Mouse (Mus musculus) embryonic facial prominence, embryonic 11.5 days (tissue): ENCODE measurements around the gene Dnajc28. TPM values are rescaled to one million over a fixed set of nuclear protein-coding genes. Genes with fewer than 3 reads are reported as not detected.

Experiments used
- ATAC-seq: fragments of 200-750 bp; cut with Nextera tagmentation; replicated peaks from 2 replicates; pipeline ENCODE4 v1.8.0; 2017; ENCODE audit warnings: low read depth; ENCODE audit not compliant: insufficient number of reproducible peaks, low FRiP score, low TSS enrichment
- DNase-seq: peaks from one replicate; pipeline ENCODE4 v3.0.0-alpha.2; 2015; ENCODE audit warnings: low spot score
- H3K27ac ChIP-seq: fragments of 300-500 bp; sonication (generic); replicated peaks from 2 replicates; pipeline ENCODE4 v1.5.1; 2014; ENCODE audit warnings: mild to moderate bottlenecking, low read depth, low read length, control low read depth
- H3K27me3 ChIP-seq: fragments of 300-500 bp; sonication (generic); 2 replicates; pipeline ENCODE4 v1.6.1; 2014; ENCODE audit warnings: mild to moderate bottlenecking, low read length, moderate library complexity, mixed read lengths; ENCODE audit not compliant: control insufficient read depth, insufficient read depth
- H3K36me3 ChIP-seq: fragments of 300-500 bp; sonication (generic); replicated peaks from 2 replicates; pipeline ENCODE4 v1.6.1; 2014; ENCODE audit warnings: low read depth, mild to moderate bottlenecking, low read length, moderate library complexity, mixed read lengths; ENCODE audit not compliant: control insufficient read depth, insufficient read depth
- H3K4me1 ChIP-seq: fragments of 300-500 bp; sonication (generic); 2 replicates; pipeline ENCODE4 v1.6.1; 2014; ENCODE audit warnings: low read length, mixed read lengths; ENCODE audit not compliant: control insufficient read depth, insufficient read depth
- H3K4me2 ChIP-seq: fragments of 300-500 bp; sonication (generic); 2 replicates; pipeline ENCODE4 v1.6.1; 2014; ENCODE audit warnings: low read depth, mild to moderate bottlenecking, control low read depth, low read length, moderate library complexity
- H3K4me3 ChIP-seq: fragments of 300-500 bp; sonication (generic); 2 replicates; pipeline ENCODE4 v1.5.1; 2014; ENCODE audit warnings: low read depth, low read length, control low read depth
- H3K9ac ChIP-seq: fragments of 300-500 bp; sonication (generic); replicated peaks from 2 replicates; pipeline ENCODE4 v1.6.1; 2014; ENCODE audit warnings: mild to moderate bottlenecking, control low read depth, low read length
- H3K9me3 ChIP-seq: fragments of 300-500 bp; sonication (generic); replicated peaks from 2 replicates; pipeline ENCODE4 v1.6.1; 2016; ENCODE audit warnings: mild to moderate bottlenecking, low read length, inconsistent platforms, mixed read lengths; ENCODE audit not compliant: control insufficient read depth
- WGBS: fragments of 180-500 bp; shearing (Covaris S2); extraction: QIAGEN DNeasy Blood & Tissue Kit; methylation state at CpG from one replicate; pipeline ENCODE4 v1.1.7; 2014; 5-methylcytosine and 5-hydroxymethylcytosine counted together
- polyA plus RNA-seq: library from polyadenylated mRNA; unstranded; fragments of >200 nt; fragmentation: Nextera tagmentation; extraction: Ambion mirVana; gene quantifications from 2 replicates; pipeline ENCODE4 v1.2.1, GENCODE M21; 2014

Dnajc28 gene
- 3.5 and 4.7 TPM in 2 replicates for polyA plus RNA-seq

GRCm38 (mm10) chr16:91618511-91619501, at the start of gene Dnajc28:
Dnajc28 (minus strand) TSS chr16:91619026.
- WGBS: 9% methylated on average over 39 of the region's 39 CpGs
- ATAC-seq: peak; percentile 85
- no peak within 1 kb of the TSS for H3K27ac ChIP-seq

DNA sequence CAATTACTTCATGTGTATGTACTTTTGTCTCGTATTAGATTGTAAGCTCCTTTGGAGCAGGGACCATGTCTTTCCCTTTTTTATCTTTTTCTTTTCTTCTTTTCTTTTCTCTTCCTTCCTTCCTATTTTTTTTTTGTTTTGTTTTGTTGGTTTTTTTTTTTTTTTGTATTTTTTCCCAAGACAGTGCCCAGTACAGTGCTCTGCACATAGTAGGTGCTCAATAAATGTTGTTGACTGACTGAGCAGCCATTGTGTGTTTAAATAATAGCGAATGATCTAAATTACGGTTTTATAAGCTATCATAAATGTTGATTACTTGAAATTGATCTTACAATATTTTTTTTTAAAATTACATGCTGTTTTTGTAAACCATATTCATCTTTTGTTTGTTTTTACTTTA, 45.0 kb upstream of the Dnajc28 start:
- Histone ChIP-seq H3K36me3 (peaks cover 32% of the 10 kb centered on the region), H3K27ac (no peak overlapping the region), H3K4me2 (no peak overlapping the region), H3K9ac (no peak overlapping the region), H3K4me3 (no peak overlapping the region), H3K4me1 (no peaks in the 10 kb centered on the region), H3K27me3 (no peaks in the 10 kb centered on the region), H3K9me3 (no peaks in the 10 kb centered on the region)
- ATAC-seq: no peak
- no peak for DNase-seq
- 94% methylated on average over 3 of the region's 3 CpGs for WGBS

More at GRCm38 (mm10) chr16:91618511-91619501, at the start of gene Dnajc28:
- Histone ChIP-seq H3K4me2 (peak within 1 kb of the TSS; percentile 87), H3K36me3 (peaks cover 2% of the 10 kb centered on the region), H3K9ac (peak within 1 kb of the TSS; percentile 66), H3K9me3 (no peaks in the 10 kb centered on the region), H3K27me3 (no peaks in the 10 kb centered on the region), H3K4me1 (no peaks in the 10 kb centered on the region), H3K4me3 (peak within 1 kb of the TSS; percentile 66)
- peak; percentile 88 for DNase-seq

DNA sequence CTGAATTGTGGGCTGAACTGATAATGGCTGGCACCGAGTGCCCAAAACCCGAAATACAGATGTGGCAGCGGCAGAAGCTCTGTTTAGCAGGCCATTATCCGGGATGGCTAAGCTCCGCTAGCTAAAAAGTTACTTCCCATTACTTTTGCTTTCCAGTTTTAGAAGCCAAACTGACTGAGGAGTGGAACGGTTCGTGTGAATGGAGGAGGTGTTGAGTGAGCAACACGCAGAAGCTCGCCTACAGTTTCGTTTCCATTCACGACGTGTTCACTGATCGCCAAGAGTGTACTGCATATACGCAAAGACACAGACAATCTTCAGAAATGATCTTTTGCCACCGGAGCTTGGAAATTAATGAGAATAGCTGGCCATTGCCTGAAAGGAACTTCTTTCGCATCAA, 43.5 kb upstream of the Dnajc28 start:
- WGBS: 96% methylated on average over 16 of the region's 16 CpGs
- no peaks in the 10 kb centered on the region for H3K9me3 ChIP-seq
- DNase-seq: no peak
- H3K4me3 ChIP-seq: no peak overlapping the region
- H3K27me3 ChIP-seq: no peaks in the 10 kb centered on the region
- no peaks in the 10 kb centered on the region for H3K4me1 ChIP-seq
- no peak overlapping the region for H3K27ac ChIP-seq
- no peak for ATAC-seq
- H3K9ac ChIP-seq: no peak overlapping the region
- H3K36me3 ChIP-seq: peaks cover 47% of the 10 kb centered on the region
- H3K4me2 ChIP-seq: no peak overlapping the region

DNA sequence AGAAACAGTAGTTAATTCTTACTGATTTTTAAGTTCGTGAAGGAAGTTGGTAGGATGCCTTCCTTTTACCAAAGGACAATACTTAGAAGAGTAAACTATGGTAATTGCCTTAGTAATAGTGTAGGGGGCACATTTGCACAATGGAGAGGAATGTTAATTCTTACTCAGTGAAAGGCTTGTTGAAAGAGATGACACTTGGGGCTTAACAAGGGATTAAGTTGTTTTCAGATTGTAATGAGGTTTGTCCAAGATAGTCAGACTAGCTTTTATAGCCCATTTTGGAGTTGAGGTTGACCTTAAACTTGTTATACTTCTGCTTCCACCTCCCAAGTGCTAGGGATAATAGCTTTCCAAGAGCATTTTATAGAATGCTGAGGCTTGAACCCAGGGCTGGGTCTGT, 42.6 kb upstream of the Dnajc28 start:
- Histone ChIP-seq H3K9me3 (no peaks in the 10 kb centered on the region), H3K27me3 (no peaks in the 10 kb centered on the region), H3K27ac (no peak overlapping the region), H3K4me2 (no peak overlapping the region), H3K4me1 (no peaks in the 10 kb centered on the region), H3K4me3 (no peak overlapping the region), H3K9ac (no peak overlapping the region), H3K36me3 (peaks cover 55% of the 10 kb centered on the region)
- ATAC-seq (no peak), DNase-seq (no peak)
- 76% methylated on average over 1 of the region's 1 CpGs for WGBS

GRCm38 (mm10) chr16:91659798-91660197, 41.0 kb upstream of the Dnajc28 start:
- DNase-seq (no peak), ATAC-seq (no peak)
- Histone ChIP-seq H3K27ac (no peak overlapping the region), H3K4me1 (no peaks in the 10 kb centered on the region), H3K27me3 (no peaks in the 10 kb centered on the region), H3K9me3 (no peaks in the 10 kb centered on the region), H3K4me2 (no peak overlapping the region), H3K4me3 (no peak overlapping the region), H3K9ac (no peak overlapping the region), H3K36me3 (peaks cover 62% of the 10 kb centered on the region)
- 96% methylated on average over 20 of the region's 20 CpGs for WGBS

GRCm38 (mm10) chr16:91658471-91658870, 39.6 kb upstream of the Dnajc28 start:
- 97% methylated on average over 5 of the region's 5 CpGs for WGBS

GRCm38 (mm10) chr16:91657285-91657684, 38.5 kb upstream of the Dnajc28 start:
- Histone ChIP-seq H3K9me3 (no peaks in the 10 kb centered on the region), H3K27me3 (no peaks in the 10 kb centered on the region), H3K9ac (no peak overlapping the region), H3K4me3 (no peak overlapping the region), H3K36me3 (peaks cover 61% of the 10 kb centered on the region), H3K27ac (no peak overlapping the region), H3K4me2 (no peak overlapping the region), H3K4me1 (no peaks in the 10 kb centered on the region)
- no peak for DNase-seq
- WGBS: 99% methylated on average over 17 of the region's 17 CpGs
- no peak for ATAC-seq

More at GRCm38 (mm10) chr16:91658471-91658870, 39.6 kb upstream of the Dnajc28 start:
- no peak overlapping the region for H3K4me3 ChIP-seq
- peaks cover 61% of the 10 kb centered on the region for H3K36me3 ChIP-seq
- no peaks in the 10 kb centered on the region for H3K9me3 ChIP-seq
- DNase-seq (no peak), ATAC-seq (no peak)
- no peaks in the 10 kb centered on the region for H3K4me1 ChIP-seq
- no peak overlapping the region for H3K9ac ChIP-seq
- H3K27ac ChIP-seq: no peak overlapping the region
- H3K27me3 ChIP-seq: no peaks in the 10 kb centered on the region
- H3K4me2 ChIP-seq: no peak overlapping the region

GRCm38 (mm10) chr16:91655285-91655684, 36.5 kb upstream of the Dnajc28 start:
- no peak overlapping the region for H3K4me3 ChIP-seq
- no peak for ATAC-seq
- H3K27ac ChIP-seq: no peak overlapping the region
- H3K9ac ChIP-seq: no peak overlapping the region
- 98% methylated on average over 9 of the region's 9 CpGs for WGBS
- H3K27me3 ChIP-seq: no peaks in the 10 kb centered on the region
- H3K36me3 ChIP-seq: peaks cover 59% of the 10 kb centered on the region
- no peak overlapping the region for H3K4me2 ChIP-seq
- H3K9me3 ChIP-seq: no peaks in the 10 kb centered on the region
- H3K4me1 ChIP-seq: no peaks in the 10 kb centered on the region
- DNase-seq: no peak
